Mouse (Mus musculus): Measurements from ENCODE around the gene Klrb1c. TPM values are rescaled to one million over a fixed set of nuclear protein-coding genes. Genes with fewer than 3 reads are reported as not detected.
"Not testable (repeated sequence)": the region's sequence is repeated elsewhere in the genome, so short reads cannot be mapped to it uniquely, and the experiment has no call there.

The Klrb1c gene
- polyA plus RNA-seq, 1 experiment from 2014 or later = 0.25 TPM

- Histone ChIP-seq H3K27me3 (ENCODE audit: control insufficient read depth, insufficient read depth, low read depth, low read length) (no peaks in the 10 kb centered on the region), H3K4me2 (ENCODE audit: low read depth, low read length) (no peak overlapping the region), H3K4me1 (replicated peaks; ENCODE audit: control insufficient read depth, insufficient read depth, low read length) (no peaks in the 10 kb centered on the region), H3K9me3 (ENCODE audit: control insufficient read depth, low read length) (no peaks in the 10 kb centered on the region), H3K9ac (ENCODE audit: low read length) (no peak overlapping the region), H3K27ac (ENCODE audit: low read length) (no peak overlapping the region), H3K4me3 (ENCODE audit: low read length) (no peak overlapping the region), H3K36me3 (ENCODE audit: control insufficient read depth, insufficient read depth, low read length) (no peaks in the 10 kb centered on the region)
- ATAC-seq (ENCODE audit: low read depth) = no peak
- 78% methylated on average over 4 of the region's 4 CpGs for WGBS
Observed at GRCm38 (mm10) chr6:128818083-128818802, 29.2 kb upstream of the Klrb1c start.

DNA sequence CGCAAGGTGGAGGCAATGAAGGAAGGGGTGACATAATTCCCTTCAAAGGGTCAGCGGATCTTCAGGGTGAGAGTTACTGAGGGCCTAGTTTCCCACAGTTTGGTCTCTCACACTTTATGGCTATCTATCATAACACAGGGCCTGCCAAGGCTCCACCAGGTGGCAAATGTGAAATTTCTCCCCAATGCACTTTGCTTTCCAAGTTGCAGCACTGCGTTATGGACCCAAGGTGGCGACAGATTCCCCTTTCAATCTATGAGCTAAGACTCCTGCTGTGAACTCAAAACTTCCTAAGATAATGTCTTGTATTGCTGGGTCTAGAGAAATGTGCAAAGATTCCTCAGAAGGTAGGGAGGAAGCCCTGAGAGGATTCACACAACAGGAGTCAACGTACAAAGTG is 19.5 kb upstream of the Klrb1c start:
- Histone ChIP-seq H3K4me2 (ENCODE audit: low read depth, low read length) (no peak overlapping the region), H3K9me3 (ENCODE audit: control insufficient read depth, low read length) (no peaks in the 10 kb centered on the region), H3K4me1 (replicated peaks; ENCODE audit: control insufficient read depth, insufficient read depth, low read length) (no peaks in the 10 kb centered on the region), H3K27me3 (ENCODE audit: control insufficient read depth, insufficient read depth, low read depth, low read length) (no peaks in the 10 kb centered on the region), H3K9ac (ENCODE audit: low read length) (no peak overlapping the region), H3K27ac (ENCODE audit: low read length) (no peak overlapping the region), H3K4me3 (ENCODE audit: low read length) (no peak overlapping the region), H3K36me3 (ENCODE audit: control insufficient read depth, insufficient read depth, low read length) (no peaks in the 10 kb centered on the region)
- WGBS = 80% methylated on average over 5 of the region's 5 CpGs
- ATAC-seq (ENCODE audit: low read depth) = no peak

- H3K36me3 ChIP-seq (ENCODE audit: control insufficient read depth, insufficient read depth, low read length) = no peaks in the 10 kb centered on the region
- no peaks in the 10 kb centered on the region for H3K27me3 ChIP-seq (ENCODE audit: control insufficient read depth, insufficient read depth, low read depth, low read length)
- 64% methylated on average over 3 of the region's 3 CpGs for WGBS
- no peaks in the 10 kb centered on the region; the same call in 1 of the 2 replicates for H3K4me1 ChIP-seq (replicated peaks; ENCODE audit: control insufficient read depth, insufficient read depth, low read length)
- no peak overlapping the region for H3K27ac ChIP-seq (ENCODE audit: low read length)
- no peak overlapping the region for H3K4me3 ChIP-seq (ENCODE audit: low read length)
- H3K9ac ChIP-seq (ENCODE audit: low read length) = no peak overlapping the region
- no peak for ATAC-seq (ENCODE audit: low read depth)
- H3K9me3 ChIP-seq (ENCODE audit: control insufficient read depth, low read length) = no peaks in the 10 kb centered on the region
- H3K4me2 ChIP-seq (ENCODE audit: low read depth, low read length) = no peak overlapping the region
Observed at GRCm38 (mm10) chr6:128807021-128807420, 18.0 kb upstream of the Klrb1c start.

- H3K9ac ChIP-seq (ENCODE audit: low read length); H3K4me2 ChIP-seq (ENCODE audit: low read depth, low read length); H3K4me3 ChIP-seq (ENCODE audit: low read length); H3K9me3 ChIP-seq (ENCODE audit: control insufficient read depth, low read length); ATAC-seq (ENCODE audit: low read depth); H3K4me1 ChIP-seq (replicated peaks; ENCODE audit: control insufficient read depth, insufficient read depth, low read length); H3K36me3 ChIP-seq (ENCODE audit: control insufficient read depth, insufficient read depth, low read length); H3K27me3 ChIP-seq (ENCODE audit: control insufficient read depth, insufficient read depth, low read depth, low read length); H3K27ac ChIP-seq (ENCODE audit: low read length): not testable (repeated sequence)
- WGBS = 50% methylated on average over 7 of the region's 7 CpGs
Observed at GRCm38 (mm10) chr6:128804823-128805640, 16.0 kb upstream of the Klrb1c start.

GRCm38 (mm10) chr6:128802999-128803857 is 14.2 kb upstream of the Klrb1c start:
- Histone ChIP-seq H3K36me3 (ENCODE audit: control insufficient read depth, insufficient read depth, low read length) (no peaks in the 10 kb centered on the region), H3K4me2 (ENCODE audit: low read depth, low read length) (peak overlapping the region; percentile 78), H3K4me1 (replicated peaks; ENCODE audit: control insufficient read depth, insufficient read depth, low read length) (peaks cover 2% of the 10 kb centered on the region; the same call in 1 of the 2 replicates), H3K27me3 (ENCODE audit: control insufficient read depth, insufficient read depth, low read depth, low read length) (no peaks in the 10 kb centered on the region), H3K27ac (ENCODE audit: low read length) (peak overlapping the region; percentile 76), H3K9me3 (ENCODE audit: control insufficient read depth, low read length) (no peaks in the 10 kb centered on the region), H3K4me3 (ENCODE audit: low read length) (peak overlapping the region; percentile 59), H3K9ac (ENCODE audit: low read length) (peak overlapping the region; percentile 71)
- peak; percentile 94 for ATAC-seq (ENCODE audit: low read depth)
- 5% methylated on average over 26 of the region's 26 CpGs for WGBS

DNA sequence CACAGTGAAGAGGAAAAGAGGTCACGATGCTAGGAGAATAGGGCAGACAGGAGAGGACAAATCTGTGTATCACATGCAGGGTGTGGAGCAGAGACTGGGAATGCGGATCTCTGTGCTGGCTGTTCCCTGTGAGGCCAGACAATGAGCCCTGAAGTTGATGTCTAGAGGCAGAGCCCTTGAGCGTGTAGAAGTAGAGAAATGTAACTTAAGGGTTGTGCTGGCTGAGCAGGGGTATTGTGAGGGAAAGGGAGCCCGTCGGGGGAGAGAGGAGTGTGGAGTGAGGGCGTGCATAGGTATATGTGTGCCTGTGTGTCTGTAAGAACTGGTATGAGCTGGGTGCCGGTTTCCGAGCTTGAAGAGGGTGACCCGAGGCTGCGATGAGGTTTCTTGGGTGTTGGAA is 13.5 kb upstream of the Klrb1c start:
- H3K36me3 ChIP-seq (ENCODE audit: control insufficient read depth, insufficient read depth, low read length) = no peaks in the 10 kb centered on the region
- H3K9me3 ChIP-seq (ENCODE audit: control insufficient read depth, low read length) = no peaks in the 10 kb centered on the region
- H3K9ac ChIP-seq (ENCODE audit: low read length) = peak overlapping the region; percentile 71
- peaks cover 7% of the 10 kb centered on the region; the same call in 1 of the 2 replicates for H3K4me1 ChIP-seq (replicated peaks; ENCODE audit: control insufficient read depth, insufficient read depth, low read length)
- ATAC-seq (ENCODE audit: low read depth) = peak; percentile 39
- peak overlapping the region; percentile 59 for H3K4me3 ChIP-seq (ENCODE audit: low read length)
- 10% methylated on average over 10 of the region's 10 CpGs for WGBS
- H3K4me2 ChIP-seq (ENCODE audit: low read depth, low read length) = peak overlapping the region; percentile 78
- H3K27me3 ChIP-seq (ENCODE audit: control insufficient read depth, insufficient read depth, low read depth, low read length) = no peaks in the 10 kb centered on the region
- H3K27ac ChIP-seq (ENCODE audit: low read length) = peak overlapping the region; percentile 76

DNA sequence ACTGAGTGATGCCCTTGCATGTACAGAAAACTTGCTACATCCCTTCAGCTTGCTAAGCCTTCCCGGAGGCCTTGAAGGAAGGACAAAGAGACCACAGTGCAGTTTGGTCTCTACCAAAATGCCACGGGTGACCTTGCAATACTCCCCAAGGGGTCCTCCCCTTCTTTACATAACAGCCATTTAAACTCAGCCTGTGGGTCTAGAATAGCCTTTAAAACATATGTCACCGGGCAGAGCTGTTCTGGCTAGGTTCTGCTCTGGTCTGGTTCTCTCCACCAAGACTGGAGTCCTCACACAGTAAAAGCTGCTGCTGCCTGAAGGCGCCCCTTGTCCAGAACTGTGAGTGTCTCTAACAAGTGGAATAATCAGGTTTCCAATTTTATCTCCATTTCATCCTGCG is 11.7 kb upstream of the Klrb1c start:
- H3K4me3 ChIP-seq (ENCODE audit: low read length); H3K27ac ChIP-seq (ENCODE audit: low read length); H3K4me2 ChIP-seq (ENCODE audit: low read depth, low read length); H3K9me3 ChIP-seq (ENCODE audit: control insufficient read depth, low read length); H3K27me3 ChIP-seq (ENCODE audit: control insufficient read depth, insufficient read depth, low read depth, low read length); H3K36me3 ChIP-seq (ENCODE audit: control insufficient read depth, insufficient read depth, low read length); H3K4me1 ChIP-seq (replicated peaks; ENCODE audit: control insufficient read depth, insufficient read depth, low read length); H3K9ac ChIP-seq (ENCODE audit: low read length); ATAC-seq (ENCODE audit: low read depth): not testable (repeated sequence)
- 75% methylated on average over 5 of the region's 5 CpGs for WGBS

- peak overlapping the region; percentile 67 for H3K4me3 ChIP-seq (ENCODE audit: low read length)
- H3K27me3 ChIP-seq (ENCODE audit: control insufficient read depth, insufficient read depth, low read depth, low read length) = no peaks in the 10 kb centered on the region
- WGBS = 13% methylated on average over 7 of the region's 7 CpGs
- H3K4me2 ChIP-seq (ENCODE audit: low read depth, low read length) = peak overlapping the region; percentile 60
- peak overlapping the region; percentile 74 for H3K9ac ChIP-seq (ENCODE audit: low read length)
- ATAC-seq (ENCODE audit: low read depth) = no peak
- H3K4me1 ChIP-seq (replicated peaks; ENCODE audit: control insufficient read depth, insufficient read depth, low read length) = peaks cover 7% of the 10 kb centered on the region; the same call in 1 of the 2 replicates
- H3K36me3 ChIP-seq (ENCODE audit: control insufficient read depth, insufficient read depth, low read length) = no peaks in the 10 kb centered on the region
- H3K9me3 ChIP-seq (ENCODE audit: control insufficient read depth, low read length) = no peaks in the 10 kb centered on the region
- peak overlapping the region; percentile 52 for H3K27ac ChIP-seq (ENCODE audit: low read length)
Observed at GRCm38 (mm10) chr6:128799896-128800270, 10.9 kb upstream of the Klrb1c start.

Data from lung, embryonic 16.5 days (tissue).